Mouse (Mus musculus): ENCODE measurements around the gene Eif5.

Gene Eif5

GRCm38 (mm10) chr12:111565363-111565762 lies 27.5 kb downstream of the Eif5 start:
- DNase-seq (ENCODE audit: low spot score): no peak

- DNase-seq (ENCODE audit: low spot score): peak; percentile 22
Measured at GRCm38 (mm10) chr12:111568836-111569235, 31.0 kb downstream of the Eif5 start.

GRCm38 (mm10) chr12:111572406-111572805 lies 34.6 kb downstream of the Eif5 start:
- no peak for DNase-seq (ENCODE audit: low spot score)

- DNase-seq (ENCODE audit: low spot score): no peak
Measured at GRCm38 (mm10) chr12:111573315-111573714, 35.5 kb downstream of the Eif5 start.

GRCm38 (mm10) chr12:111574074-111574886 lies 36.5 kb downstream of the Eif5 start, which contains the start of gene Mark3:
Mark3 (plus strand) TSS chr12:111574523.
- peak; percentile 94 for DNase-seq (ENCODE audit: low spot score)

GRCm38 (mm10) chr12:111574887-111575838 lies 37.3 kb downstream of the Eif5 start:
- peak; percentile 29 for DNase-seq (ENCODE audit: low spot score)

- no peak for DNase-seq (ENCODE audit: low spot score)
Measured at GRCm38 (mm10) chr12:111583058-111583457, 45.2 kb downstream of the Eif5 start.

GRCm38 (mm10) chr12:111584401-111584800 lies 46.6 kb downstream of the Eif5 start:
- no peak for DNase-seq (ENCODE audit: low spot score)

GRCm38 (mm10) chr12:111587252-111587651 lies 49.4 kb downstream of the Eif5 start:
- no peak for DNase-seq (ENCODE audit: low spot score)

- no peak for DNase-seq (ENCODE audit: low spot score)
Measured at GRCm38 (mm10) chr12:111592407-111593021, 54.7 kb downstream of the Eif5 start.

- no peak for DNase-seq (ENCODE audit: low spot score)
Measured at GRCm38 (mm10) chr12:111593775-111594174, 56.0 kb downstream of the Eif5 start.
